7 mouse cellular contexts compared by ENCODE assay signal in genomic region chr17:56990115-56990746, GRCm38 (mm10). TPM values are rescaled to one million over a fixed set of nuclear protein-coding genes. Genes with fewer than 3 reads are reported as not detected.
DNase-seq lines count a peak whose midpoint lies in the region; ATAC-seq and TF ChIP-seq lines count a peak whose summit lies in the region.

TSS of gene Clpp (plus strand) at chr17:56990305.

- peaks cover 43% of the 10 kb centered on the region for H3K36me3 ChIP-seq in embryonic facial prominence, embryonic 10.5 days (replicated peaks)
- H3K36me3 ChIP-seq in intestine, postnatal 0 days (ENCODE audit: control insufficient read depth, insufficient read depth), result peaks cover 30% of the 10 kb centered on the region
- H3K36me3 ChIP-seq in midbrain, embryonic 12.5 days, result peaks cover 32% of the 10 kb centered on the region
- peaks cover 17% of the 10 kb centered on the region for H3K36me3 ChIP-seq in small intestine, adult 2 months (ENCODE audit: control insufficient read depth, insufficient read depth, low read length)

- peak; percentile 95 for DNase-seq in adrenal gland, postnatal 10 days
- peak; percentile 93 for DNase-seq in embryonic facial prominence, embryonic 10.5 days (ENCODE audit: low spot score)
- peak; percentile 82 for DNase-seq in gonadal fat pad, adult 2 months (ENCODE audit: low read depth)
- peak; percentile 94 for DNase-seq in left cerebral cortex, postnatal 4 days

- peak within 1 kb of the TSS; percentile 73 for H3K9ac ChIP-seq in intestine, postnatal 0 days (ENCODE audit: low read depth, low read length)
- H3K9ac ChIP-seq in midbrain, embryonic 12.5 days (replicated peaks), result peak within 1 kb of the TSS; percentile 87

- H3K27ac ChIP-seq in embryonic facial prominence, embryonic 10.5 days (replicated peaks), result peak within 1 kb of the TSS; percentile 91
- H3K27ac ChIP-seq in intestine, postnatal 0 days (ENCODE audit: low read depth, low read length), result peak within 1 kb of the TSS; percentile 35; the same call in 1 of the 2 replicates
- peak within 1 kb of the TSS; percentile 67 for H3K27ac ChIP-seq in midbrain, embryonic 12.5 days (replicated peaks)
- peak within 1 kb of the TSS; percentile 60 for H3K27ac ChIP-seq in small intestine, adult 2 months (ENCODE audit: insufficient read depth, low read depth, low read length)

- intact Hi-C loops in left cerebral cortex, postnatal 4 days (cut with DNase I), result no loop called here

- peak within 1 kb of the TSS; percentile 86 for H3K4me2 ChIP-seq in intestine, postnatal 0 days (replicated peaks; ENCODE audit: low read depth)
- peak within 1 kb of the TSS; percentile 77 for H3K4me2 ChIP-seq in midbrain, embryonic 12.5 days (replicated peaks)

- no peaks in the 10 kb centered on the region for H3K27me3 ChIP-seq in embryonic facial prominence, embryonic 10.5 days (replicated peaks; ENCODE audit: low read depth, poor library complexity, severe bottlenecking)
- no peaks in the 10 kb centered on the region for H3K27me3 ChIP-seq in intestine, postnatal 0 days (replicated peaks; ENCODE audit: control insufficient read depth, insufficient read depth, low read length)
- no peaks in the 10 kb centered on the region for H3K27me3 ChIP-seq in midbrain, embryonic 12.5 days
- no peaks in the 10 kb centered on the region for H3K27me3 ChIP-seq in small intestine, adult 2 months (ENCODE audit: control insufficient read depth, insufficient read depth, low read length)

- H3K4me3 ChIP-seq in embryonic facial prominence, embryonic 10.5 days, result peak within 1 kb of the TSS; percentile 89
- peak within 1 kb of the TSS; percentile 86 for H3K4me3 ChIP-seq in intestine, postnatal 0 days (ENCODE audit: low read depth, low read length)
- H3K4me3 ChIP-seq in midbrain, embryonic 12.5 days, result peak within 1 kb of the TSS; percentile 70
- peak within 1 kb of the TSS; percentile 91 for H3K4me3 ChIP-seq in small intestine, adult 2 months (ENCODE audit: low read depth, low read length)

- under 1% methylated on average over 52 of the region's 52 CpGs for WGBS in embryonic facial prominence, embryonic 10.5 days
- under 1% methylated on average over 52 of the region's 52 CpGs for WGBS in intestine, postnatal 0 days
- whole genome bisulfite sequencing in midbrain, embryonic 12.5 days, result under 1% methylated on average over 52 of the region's 52 CpGs
- under 1% methylated on average over 52 of the region's 52 CpGs for WGBS in small intestine, adult 2 months

- ATAC-seq in intestine, postnatal 0 days, result peak; percentile 97
- peak; percentile 97 for ATAC-seq in midbrain, embryonic 12.5 days (ENCODE audit: low FRiP score, low read depth)

- no peaks in the 10 kb centered on the region for H3K9me3 ChIP-seq in embryonic facial prominence, embryonic 10.5 days
- no peaks in the 10 kb centered on the region for H3K9me3 ChIP-seq in intestine, postnatal 0 days (ENCODE audit: control insufficient read depth)
- no peaks in the 10 kb centered on the region for H3K9me3 ChIP-seq in midbrain, embryonic 12.5 days

- peaks cover 13% of the 10 kb centered on the region for H3K4me1 ChIP-seq in embryonic facial prominence, embryonic 10.5 days
- no peaks in the 10 kb centered on the region for H3K4me1 ChIP-seq in intestine, postnatal 0 days (replicated peaks; ENCODE audit: control insufficient read depth, insufficient read depth, low read length)
- H3K4me1 ChIP-seq in midbrain, embryonic 12.5 days, result peaks cover 7% of the 10 kb centered on the region
- peaks cover 4% of the 10 kb centered on the region; the same call in 1 of the 2 replicates for H3K4me1 ChIP-seq in small intestine, adult 2 months (ENCODE audit: control insufficient read depth, insufficient read depth, insufficient read length, low read length)

- no peak for TF ChIP-seq CTCF in intestine, postnatal 0 days (IDR thresholded peaks at IDR 0.05; ENCODE audit: low read depth)
- no peak for TF ChIP-seq CTCF in small intestine, adult 2 months (IDR thresholded peaks at IDR 0.05; ENCODE audit: extremely low read depth, insufficient read length, insufficient replicate concordance, low read depth, low read length)

- TF ChIP-seq POLR2A in small intestine, adult 2 months (IDR thresholded peaks at IDR 0.05; ENCODE audit: low read depth, low read length), result peak; percentile 76

RNA-seq across cellular contexts. Expression of gene Clpp, which starts in this region (rescaled TPM):
- 10 to 100 TPM; 95.9 TPM for total RNA-seq in adrenal gland, postnatal 10 days (2021)
- 191 and 192 TPM in 2 replicates for polyA plus RNA-seq in embryonic facial prominence, embryonic 10.5 days (2016; fragmentation: Nextera tagmentation; extraction: Ambion mirVana)
- 171 and 183 TPM in 2 replicates for polyA plus RNA-seq in gonadal fat pad, adult 2 months (2012; rRNA removed)
- polyA plus RNA-seq in intestine, postnatal 0 days (2015; fragmentation: Nextera tagmentation; extraction: Ambion mirVana), result 77.5 and 78.0 TPM in 2 replicates
- total RNA-seq in left cerebral cortex, postnatal 4 days (2021), result 10 to 100 TPM; 46.2 to 49.1 TPM
- 130 and 137 TPM in 2 replicates for polyA plus RNA-seq in midbrain, embryonic 12.5 days (2016; fragmentation: Nextera tagmentation; extraction: Ambion mirVana)
- polyA plus RNA-seq in small intestine, adult 2 months (2012; rRNA removed), result 86.2 and 132 TPM in 2 replicates

Comparison
In these comparisons a context has a peak if more than half of its experiments do, and no peak if none do; other contexts are left out.
1. Peak in every context shown above with its lines: DNase-seq, ATAC-seq, H3K4me3 ChIP-seq and H3K27ac ChIP-seq.
2. H3K27ac ChIP-seq: peak in every context shown above with its lines; median percentile 91 in embryonic facial prominence, embryonic 10.5 days; 67 in midbrain, embryonic 12.5 days; 60 in small intestine, adult 2 months; 35 in intestine, postnatal 0 days.